Mouse (Mus musculus): Measurements from ENCODE around the gene Map3k20.

Gene Map3k20

DNA sequence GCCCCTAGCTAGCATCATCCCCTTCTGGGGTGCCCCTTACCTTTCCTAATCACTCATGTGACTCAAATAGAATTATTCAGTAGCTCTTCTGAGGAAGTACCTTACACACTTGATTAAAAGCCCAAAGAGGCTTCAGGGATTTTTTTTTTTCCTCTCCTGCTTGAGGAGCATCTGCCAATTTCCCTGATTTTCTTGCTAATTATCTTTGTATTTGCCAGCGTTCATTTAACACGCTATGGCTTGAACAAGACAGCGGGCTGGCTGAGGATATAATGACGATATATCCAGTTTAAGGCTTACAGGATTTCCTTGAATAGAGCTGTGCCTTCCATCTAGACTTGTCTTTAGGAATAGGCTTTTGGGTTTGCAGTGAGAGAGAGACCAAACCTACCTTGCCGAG is 91.5 kb downstream of the Map3k20 start:
- no peak for DNase-seq (ENCODE audit: inconsistent ontology term)

DNA sequence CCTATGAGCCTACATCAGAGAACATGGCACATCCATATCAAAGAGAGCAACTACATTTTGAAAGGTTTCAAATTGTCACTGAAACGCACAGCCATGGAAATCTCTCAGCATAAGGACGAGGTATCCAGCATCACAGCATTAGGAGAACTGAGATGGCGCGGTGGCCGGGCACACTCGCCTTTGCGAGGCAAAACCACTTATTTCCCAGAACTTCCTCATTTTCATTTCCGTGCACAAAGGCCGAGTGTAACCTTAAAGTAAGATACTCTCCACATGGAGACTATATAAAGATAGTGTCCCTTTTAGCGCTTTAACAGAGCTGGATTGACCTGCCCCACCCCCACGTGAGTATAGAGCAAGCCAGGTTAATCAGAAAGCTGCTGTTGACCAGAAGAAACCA is 94.0 kb downstream of the Map3k20 start:
- DNase-seq (ENCODE audit: inconsistent ontology term): no peak

DNA sequence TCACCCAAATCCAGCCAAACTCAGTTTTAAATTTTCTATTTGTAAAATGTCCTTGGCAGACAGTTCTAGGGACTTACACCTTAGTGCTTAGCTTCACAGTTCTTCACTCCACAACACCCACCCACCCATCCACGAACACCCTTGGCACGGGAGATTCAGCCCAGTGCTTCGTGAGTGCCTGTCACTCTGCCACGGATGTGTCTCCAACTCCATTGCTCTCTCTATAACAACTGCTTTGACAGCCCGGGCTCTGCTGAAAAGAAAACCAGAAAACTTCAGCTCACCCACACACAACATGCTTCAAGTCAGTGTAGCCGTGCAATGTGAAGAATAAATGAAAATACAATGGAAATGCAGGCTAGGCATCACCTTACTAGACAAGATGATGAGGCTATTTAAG is 97.2 kb downstream of the Map3k20 start:
- DNase-seq (ENCODE audit: inconsistent ontology term): no peak

DNA sequence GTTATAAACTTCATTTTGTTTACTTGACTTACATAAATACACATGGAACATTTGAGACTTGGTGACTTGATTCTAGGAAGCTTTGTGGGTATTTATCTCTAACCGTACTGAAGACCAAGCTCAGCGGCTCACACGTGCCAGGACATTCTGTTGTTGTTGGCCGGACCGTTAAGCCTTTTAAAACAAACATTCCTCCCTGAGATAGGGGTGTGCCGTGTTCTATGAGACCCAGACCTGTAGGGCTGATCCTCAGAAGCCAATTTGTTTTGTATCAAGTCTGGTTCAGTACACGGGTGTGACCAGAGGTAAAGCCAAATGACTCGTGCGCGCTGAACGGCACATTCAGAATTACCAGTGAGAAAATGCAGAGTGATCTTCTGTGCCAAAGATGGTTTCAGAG is 97.9 kb downstream of the Map3k20 start:
- no peak for DNase-seq (ENCODE audit: inconsistent ontology term)

DNA sequence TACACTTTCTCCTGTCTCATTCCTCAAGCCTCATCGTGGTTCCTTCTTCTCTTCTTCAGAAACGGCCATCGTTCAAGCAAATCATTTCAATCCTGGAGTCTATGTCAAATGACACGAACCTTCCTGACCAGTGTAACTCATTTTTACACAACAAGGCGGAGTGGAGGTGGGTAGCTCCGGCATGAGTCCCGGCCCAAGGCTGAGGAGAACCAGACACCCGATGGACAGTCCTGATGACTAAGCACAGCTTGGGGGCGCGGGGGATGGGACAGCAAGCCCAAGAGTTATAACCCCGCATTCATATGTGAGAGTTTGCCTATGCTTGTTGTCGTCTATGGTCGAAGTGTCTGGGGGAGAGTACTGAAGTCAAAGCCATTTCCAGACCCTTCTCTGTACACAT is 104.0 kb downstream of the Map3k20 start:
- no peak for DNase-seq (ENCODE audit: inconsistent ontology term)

DNA sequence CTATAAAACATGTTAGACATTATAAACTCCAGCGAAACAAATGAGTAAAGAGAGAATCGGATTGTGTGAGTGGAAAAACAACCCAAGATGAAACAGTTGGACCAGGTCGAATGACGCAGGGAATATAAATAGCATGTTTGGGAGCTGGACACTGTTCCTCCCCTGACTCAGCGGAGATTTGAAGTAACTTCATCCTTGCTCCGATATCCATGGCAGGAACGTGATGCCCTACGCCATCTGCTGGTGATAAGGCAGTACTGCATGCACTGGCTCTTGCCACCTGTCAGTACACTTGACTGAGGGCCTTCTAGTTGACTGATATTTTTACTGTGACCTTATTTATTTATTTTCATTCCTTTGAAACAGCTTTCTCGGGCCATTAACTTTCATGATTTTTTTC is 104.5 kb downstream of the Map3k20 start:
- DNase-seq (ENCODE audit: inconsistent ontology term): peak; percentile 68

DNA sequence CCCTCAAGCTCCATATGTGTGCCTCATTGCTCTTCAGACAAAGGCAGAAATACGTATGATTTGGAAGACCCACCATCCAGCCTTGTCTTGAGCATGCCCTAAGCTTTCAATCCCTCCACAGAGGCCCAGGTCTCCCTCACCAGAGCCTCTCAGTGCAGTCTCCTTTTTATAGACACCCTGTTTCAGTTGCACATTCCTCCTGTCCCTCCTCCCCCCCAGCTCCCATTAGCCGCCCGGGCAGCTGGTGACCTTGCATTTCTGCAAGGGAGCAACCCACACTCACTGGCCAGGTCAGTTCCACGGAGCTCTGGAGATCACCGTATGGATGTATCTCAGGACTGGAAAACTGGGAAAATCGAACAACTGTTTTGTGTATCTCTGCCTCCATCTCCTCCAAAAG is 105.0 kb downstream of the Map3k20 start:
- DNase-seq (ENCODE audit: inconsistent ontology term): no peak

DNA sequence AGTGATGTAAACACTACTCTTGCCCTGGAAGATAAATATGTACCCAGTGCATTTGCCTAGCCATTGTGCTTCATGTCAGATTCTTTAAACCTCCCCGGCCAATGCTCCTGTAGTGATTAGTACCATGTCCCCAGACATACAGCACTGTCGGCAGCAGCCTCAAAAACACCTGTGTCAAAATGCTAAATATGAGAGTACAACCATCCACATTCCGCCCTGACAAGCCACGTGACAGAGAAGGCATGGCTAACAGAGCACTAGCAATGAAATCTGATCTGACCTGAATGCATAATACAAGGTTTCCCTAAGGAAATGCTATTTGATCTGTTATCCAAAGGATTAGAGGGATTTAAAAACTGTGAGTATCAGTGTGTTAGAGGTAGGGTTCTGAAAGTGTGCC is 105.6 kb downstream of the Map3k20 start:
- no peak for DNase-seq (ENCODE audit: inconsistent ontology term)

DNA sequence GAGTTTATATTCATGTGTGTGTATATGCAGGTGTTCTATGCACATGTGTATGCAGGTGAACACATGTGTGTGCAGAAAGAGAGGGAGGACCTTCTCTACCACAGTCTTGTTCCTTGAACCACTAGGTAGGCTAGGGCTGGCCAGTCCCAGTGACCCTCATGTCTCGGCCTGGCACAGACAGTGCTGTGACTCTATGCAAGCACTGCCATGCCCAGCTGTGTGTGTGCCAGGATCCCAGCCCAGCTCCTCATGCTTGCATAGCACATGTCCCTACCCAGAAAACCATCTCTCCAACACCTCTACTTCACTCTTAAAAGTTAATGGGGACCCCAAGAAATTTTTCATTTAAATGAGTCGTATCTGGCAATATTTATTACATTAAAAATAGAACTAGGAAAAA is 106.3 kb downstream of the Map3k20 start:
- DNase-seq (ENCODE audit: inconsistent ontology term): no peak

DNA sequence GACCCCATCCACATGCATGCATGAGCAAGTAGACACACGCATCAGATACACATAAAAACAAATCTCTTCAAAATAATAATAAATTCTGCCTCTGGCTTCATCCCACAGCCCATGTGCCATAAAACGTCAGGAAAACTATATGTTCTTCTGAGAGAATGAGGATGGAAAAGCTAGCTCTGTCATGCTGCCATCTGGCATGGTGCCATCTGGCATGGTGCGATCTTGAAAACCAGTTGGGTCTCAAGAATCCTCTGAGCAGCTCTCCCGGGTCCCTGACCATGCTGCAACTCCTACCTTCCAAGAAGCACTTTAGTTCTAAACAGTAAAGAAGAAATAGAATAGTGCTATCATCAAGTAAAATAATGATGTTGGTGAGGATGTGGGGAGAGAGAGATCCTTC is 106.9 kb downstream of the Map3k20 start:
- no peak for DNase-seq (ENCODE audit: inconsistent ontology term)

DNA sequence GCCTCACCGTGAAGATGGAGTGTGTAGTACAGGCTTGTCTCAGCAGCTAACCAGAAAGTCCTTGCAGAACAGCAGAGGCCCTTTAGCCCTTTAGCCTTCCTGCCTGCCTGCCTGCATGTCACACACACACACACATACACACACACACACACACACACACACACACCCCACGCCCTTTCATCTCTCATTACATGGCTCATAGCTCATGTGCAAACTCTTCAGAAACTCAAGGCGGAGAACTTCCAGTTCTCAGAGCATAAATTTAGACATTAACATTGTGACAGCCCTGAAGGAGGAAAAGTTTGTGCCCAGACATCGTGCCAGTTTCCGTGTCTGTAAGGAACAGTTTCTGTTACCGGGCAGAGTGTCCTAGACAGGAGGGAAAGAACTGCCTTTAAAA is 111.5 kb downstream of the Map3k20 start:
- no peak for DNase-seq (ENCODE audit: inconsistent ontology term)

DNA sequence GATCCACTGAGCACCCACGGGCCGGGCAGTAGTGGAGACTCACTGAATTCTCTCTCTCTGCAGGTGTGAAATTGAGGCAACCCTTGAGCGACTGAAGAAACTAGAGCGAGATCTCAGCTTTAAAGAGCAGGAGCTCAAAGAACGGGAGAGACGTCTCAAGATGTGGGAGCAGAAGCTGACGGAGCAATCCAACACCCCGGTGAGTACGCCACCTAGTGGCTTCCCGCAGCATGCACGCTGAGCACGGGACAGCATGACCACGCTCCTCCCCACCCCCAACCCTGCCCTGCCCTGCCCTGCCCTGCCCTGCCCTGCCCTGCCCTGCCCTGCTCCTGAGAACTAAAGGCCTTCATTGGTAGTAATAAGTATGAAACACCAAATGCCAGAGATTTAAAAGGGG is 112.8 kb downstream of the Map3k20 start:
- DNase-seq (ENCODE audit: inconsistent ontology term): no peak

DNA sequence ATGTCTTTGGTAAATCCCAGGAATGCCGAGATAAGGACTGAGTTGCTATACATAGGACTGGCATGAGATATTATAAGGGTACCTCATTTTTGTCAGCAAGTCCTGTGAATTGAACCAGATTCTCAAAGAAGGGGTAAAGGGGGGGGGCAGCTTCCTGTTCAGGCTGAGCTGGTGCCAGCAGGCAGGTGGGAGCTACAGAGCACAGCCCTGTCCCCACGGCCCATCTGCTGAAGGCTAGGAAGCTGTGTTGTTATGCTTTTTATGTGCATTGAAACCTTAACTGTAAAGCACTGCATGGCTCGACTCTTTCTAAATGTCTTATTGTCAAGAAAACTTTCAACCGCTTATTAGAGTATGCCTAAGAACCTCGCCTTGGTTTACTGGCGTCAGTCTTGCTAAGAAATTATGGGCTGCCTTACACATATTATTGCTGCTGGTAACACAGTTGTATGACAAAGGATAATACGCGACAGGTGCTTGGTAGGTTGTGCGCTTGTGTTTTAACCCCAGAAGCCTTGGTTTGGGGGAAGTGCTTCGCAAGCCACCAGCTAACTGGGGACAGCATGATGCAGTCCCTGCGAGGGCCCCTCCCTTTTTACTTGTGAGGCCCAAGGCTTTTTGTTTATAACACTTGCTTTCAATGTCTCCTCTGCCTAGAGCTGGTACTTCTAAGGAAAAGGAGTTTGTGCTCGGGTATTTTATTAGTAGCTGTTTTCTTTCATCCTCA is 114.2 kb downstream of the Map3k20 start:
- DNase-seq (ENCODE audit: inconsistent ontology term): no peak

DNA sequence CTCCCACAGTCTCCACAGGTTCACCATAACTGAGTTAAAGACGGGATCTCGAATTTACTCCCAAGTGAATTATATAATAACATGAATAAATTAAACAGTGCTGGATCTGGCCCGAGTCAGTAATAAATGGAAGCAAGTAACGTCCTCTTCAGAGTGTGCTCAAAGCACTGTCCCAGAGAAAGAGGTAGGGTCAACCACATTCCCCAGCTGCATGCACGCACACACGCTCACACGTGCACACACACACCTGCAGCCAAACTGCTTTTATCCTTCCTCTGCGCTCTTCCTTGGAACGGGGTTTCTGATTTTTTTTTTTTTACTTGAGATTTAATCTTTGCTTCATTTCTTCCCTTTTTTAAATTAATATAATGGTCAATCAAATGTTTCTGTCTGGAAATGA is 115.9 kb downstream of the Map3k20 start:
- no peak for DNase-seq (ENCODE audit: inconsistent ontology term)

DNA sequence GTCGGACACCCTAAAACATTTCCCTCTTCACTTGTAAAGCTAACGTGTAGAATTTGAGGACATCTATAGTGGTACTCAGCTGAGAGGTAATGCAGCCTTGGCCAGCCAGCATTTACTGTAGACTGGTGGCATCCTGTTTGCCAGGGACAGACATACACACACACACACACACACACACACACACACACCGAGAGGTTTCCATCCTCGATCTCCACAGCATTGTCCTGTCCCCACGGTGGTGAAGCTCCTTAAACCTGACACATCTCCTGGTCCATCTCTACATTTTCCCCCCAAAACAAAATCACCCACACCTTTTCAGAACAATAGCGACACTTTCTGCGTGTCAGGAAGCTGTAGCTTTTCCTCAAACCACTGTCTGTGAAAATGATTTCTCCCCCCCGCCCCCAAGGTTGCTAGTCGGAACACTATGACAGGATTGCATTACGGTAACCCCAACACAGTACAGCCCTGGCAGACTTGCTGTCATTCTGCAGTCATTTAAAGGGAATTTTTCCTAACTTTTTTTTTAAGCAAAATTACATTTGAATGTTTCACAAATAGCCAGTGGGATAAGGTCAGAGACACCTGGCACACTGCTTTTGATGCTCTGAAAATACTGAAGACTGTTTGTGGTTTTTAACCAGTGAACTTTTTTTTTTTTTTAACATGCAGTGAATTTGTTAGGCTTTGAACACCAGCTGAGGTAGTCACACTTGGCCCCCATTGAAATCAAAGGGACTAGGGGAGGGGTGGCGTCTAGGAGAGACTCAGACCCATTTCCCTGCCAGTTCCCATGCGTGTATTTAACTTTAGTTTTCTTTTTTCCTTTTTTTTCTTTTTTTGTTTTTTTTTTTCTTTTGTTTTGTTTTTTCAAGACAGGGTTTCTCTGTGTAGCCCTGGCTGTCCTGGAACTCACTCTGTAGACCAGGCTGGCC is 120.5 kb downstream of the Map3k20 start:
- DNase-seq (ENCODE audit: inconsistent ontology term): no peak

DNA sequence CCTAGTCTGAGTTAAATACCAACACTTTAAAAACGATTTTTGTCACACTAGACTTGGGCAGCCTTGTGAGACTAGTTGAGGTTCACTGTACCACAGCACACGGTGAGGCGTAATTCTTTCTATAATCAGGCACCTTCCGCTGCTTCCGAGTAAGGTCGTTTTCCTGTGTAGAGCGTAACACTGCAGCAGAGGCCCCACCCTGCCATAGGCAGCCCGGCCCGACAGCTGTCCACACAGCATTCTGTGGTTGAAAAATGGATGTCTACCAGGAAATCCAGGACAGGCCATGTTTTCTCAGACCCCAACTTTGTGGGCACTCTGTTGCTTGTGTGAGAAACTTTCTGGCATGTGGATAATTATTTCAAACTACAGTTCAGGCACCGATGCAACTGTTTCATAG is 121.3 kb downstream of the Map3k20 start:
- no peak for DNase-seq (ENCODE audit: inconsistent ontology term)

DNA sequence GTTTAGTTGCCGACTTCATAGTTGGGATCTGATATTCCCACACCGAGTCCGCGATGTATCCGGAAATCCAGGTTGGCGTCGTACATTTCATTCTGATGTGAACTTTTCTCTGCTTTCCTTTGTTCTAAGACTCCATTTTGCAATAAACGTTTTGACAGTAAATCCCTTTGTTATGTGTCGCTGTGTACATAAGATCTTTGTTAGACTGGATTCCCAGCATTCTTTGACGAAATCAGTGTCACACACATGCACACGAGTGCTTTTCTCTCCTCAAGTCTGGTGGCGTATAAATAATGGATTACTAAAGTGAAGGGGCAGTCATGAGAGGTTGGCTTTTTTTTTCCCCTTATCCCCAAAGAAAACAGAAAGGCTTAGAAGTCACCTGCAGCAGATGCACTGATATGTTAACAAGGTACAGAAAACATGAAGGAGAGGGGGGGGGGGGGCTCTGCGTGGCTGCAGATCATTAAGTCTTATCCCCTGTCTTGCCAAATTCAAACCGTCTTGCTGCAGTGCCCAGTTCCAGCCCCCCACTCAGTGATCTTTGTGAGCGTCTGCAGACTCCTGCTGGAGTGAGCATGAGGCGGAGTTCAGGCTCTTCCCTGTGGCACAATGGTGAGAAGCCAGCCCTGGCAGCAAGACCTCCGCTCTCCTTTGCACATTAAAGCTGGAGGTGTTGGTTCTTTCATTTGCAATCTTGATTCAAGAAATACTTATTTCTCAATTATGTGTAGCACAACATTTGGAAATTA is 122.1 kb downstream of the Map3k20 start:
- peak; percentile 11 for DNase-seq (ENCODE audit: inconsistent ontology term)

DNA sequence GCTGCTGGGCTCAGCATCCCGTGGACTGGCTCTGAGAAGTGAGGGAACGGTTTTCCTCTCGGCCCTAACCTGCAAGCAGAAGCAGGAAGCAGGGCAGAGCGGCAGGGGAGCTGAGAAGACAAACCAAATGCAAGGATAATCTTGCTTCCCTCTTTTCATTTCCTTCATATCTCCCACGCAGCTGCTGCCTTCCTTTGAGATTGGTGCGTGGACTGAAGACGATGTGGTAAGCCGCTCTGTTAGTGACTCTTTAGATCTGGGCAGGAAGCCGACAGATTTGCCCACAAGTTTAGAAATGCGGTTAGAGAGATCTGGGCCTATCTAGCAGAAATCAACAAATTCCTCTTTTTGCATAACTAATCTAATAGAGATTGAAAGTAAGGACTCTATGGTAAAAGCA is 124.5 kb downstream of the Map3k20 start:
- DNase-seq (ENCODE audit: inconsistent ontology term): no peak

DNA sequence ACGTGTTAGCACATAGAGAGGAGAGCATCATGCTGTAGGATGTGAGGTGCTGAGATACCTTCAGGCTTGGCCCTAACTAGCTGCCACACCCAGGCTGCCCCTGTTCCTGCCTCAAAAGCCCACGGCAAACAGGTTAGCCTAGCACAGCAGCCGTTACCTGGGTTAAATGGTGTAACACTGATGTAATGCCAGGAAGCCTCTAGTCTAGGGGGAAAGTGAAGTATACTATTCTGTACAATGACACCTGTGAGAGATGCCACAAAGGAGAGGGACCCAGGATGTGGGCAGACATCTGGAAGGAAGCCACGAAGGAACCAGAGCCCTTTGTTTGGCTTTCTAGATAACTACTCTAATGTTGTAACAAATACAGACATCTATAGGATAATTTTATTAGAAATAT is 126.8 kb downstream of the Map3k20 start:
- no peak for DNase-seq (ENCODE audit: inconsistent ontology term)

DNA sequence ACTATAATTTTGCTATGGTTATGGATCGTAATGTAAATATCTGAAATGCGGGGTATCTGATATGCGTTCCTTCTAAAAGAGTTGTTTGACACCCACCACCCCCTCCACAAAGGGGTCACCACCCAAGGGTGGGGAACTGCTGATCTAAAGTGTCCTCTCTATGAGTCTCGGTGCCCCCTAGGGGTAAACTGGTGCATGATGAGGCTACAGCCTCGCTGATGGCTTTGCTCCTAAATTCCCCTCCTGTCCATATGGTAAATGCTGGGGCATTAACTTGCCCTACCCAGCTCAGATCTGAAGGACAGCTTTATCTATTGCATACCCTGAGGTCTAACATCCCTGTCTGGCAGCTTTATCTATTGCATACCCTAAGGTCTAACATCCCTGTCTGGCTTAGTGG is 130.0 kb downstream of the Map3k20 start:
- DNase-seq (ENCODE audit: inconsistent ontology term): no peak

DNA sequence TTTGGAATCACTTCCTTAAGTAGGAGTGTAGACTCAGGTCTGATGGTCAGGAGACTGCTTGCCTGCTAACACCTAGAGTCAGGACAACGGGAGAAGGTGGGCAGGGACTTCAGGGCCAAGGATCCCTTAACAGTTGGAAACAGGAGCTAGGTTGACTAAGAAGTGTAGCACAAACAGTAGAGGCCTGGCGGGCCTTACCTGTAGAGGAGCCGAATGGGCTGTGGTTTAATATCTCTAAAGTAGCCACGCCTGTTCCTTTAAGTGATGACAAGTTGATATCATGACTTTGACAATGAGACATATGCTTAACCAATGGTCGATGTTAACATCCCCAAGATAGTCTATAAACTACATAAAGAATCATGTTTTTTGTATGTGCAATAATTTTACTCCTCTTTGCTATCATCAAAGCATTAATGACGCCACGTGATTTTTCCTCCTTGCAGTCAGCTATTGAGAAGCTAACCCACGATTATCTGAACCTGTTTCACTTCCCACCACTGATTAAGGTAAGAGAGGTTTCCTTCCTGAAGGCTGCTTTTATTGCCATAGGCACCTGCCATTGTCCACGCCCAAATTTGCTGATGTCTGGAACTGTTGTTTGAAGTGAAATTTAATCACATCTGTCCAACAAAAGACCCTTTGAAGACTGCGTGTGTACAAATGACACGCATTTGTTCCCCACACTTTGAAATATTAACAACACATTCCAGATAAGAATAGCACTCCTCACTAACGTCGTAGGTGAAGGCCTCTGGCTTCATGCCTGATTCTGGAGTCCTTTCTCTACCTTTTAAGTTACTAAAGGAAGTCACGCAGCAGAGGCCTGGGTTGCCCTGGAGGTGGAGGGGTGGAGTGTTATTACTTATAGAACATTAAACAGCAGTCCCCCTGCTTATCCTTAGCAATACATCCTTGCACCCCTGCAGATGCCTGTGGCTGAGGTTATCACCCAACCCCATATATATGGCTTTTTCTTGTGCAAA is 131.0 kb downstream of the Map3k20 start:
- DNase-seq (ENCODE audit: inconsistent ontology term): no peak
